Mouse (Mus musculus) neural tube, embryonic 14.5 days (tissue): ENCODE data around the gene Enox1. TPM values are rescaled to one million over a fixed set of nuclear protein-coding genes. Genes with fewer than 3 reads are reported as not detected.

Experiments
- ATAC-seq: fragments of 200-750 bp; cut with Nextera tagmentation; 2 replicates; pipeline ENCODE4 v1.8.0; 2017; ENCODE audit warnings: low read depth, mild to moderate bottlenecking, moderate TSS enrichment, moderate library complexity
- H3K27ac ChIP-seq: fragments of 300-500 bp; sonication (generic); 2 replicates; pipeline ENCODE4 v1.5.1; 2014; ENCODE audit warnings: low read depth, mild to moderate bottlenecking, control low read depth, low read length, moderate library complexity, mixed read lengths
- H3K27me3 ChIP-seq: fragments of 300-500 bp; sonication (generic); 2 replicates; pipeline ENCODE4 v1.6.1; 2014; ENCODE audit warnings: low read length; ENCODE audit not compliant: control insufficient read depth, insufficient read depth
- H3K36me3 ChIP-seq: fragments of 300-500 bp; sonication (generic); 2 replicates; pipeline ENCODE4 v1.6.1; 2014; ENCODE audit warnings: low read length, mixed read lengths; ENCODE audit not compliant: control insufficient read depth, insufficient read depth
- H3K4me1 ChIP-seq: fragments of 300-500 bp; sonication (generic); 2 replicates; pipeline ENCODE4 v1.6.1; 2014; ENCODE audit warnings: low read length; ENCODE audit not compliant: control insufficient read depth, insufficient read depth
- H3K4me2 ChIP-seq: fragments of 300-500 bp; sonication (generic); 2 replicates; pipeline ENCODE4 v1.6.1; 2014; ENCODE audit warnings: mild to moderate bottlenecking, low read depth, low read length, control low read depth
- H3K4me3 ChIP-seq: fragments of 300-500 bp; sonication (generic); 2 replicates; pipeline ENCODE4 v1.5.1; 2014; ENCODE audit warnings: low read depth, low read length, control low read depth, mixed read lengths
- H3K9ac ChIP-seq: fragments of 300-500 bp; sonication (generic); replicated peaks from 2 replicates; pipeline ENCODE4 v1.6.1; 2014; ENCODE audit warnings: low read depth, mild to moderate bottlenecking, control low read depth, low read length, mixed read lengths
- H3K9me3 ChIP-seq: fragments of 300-500 bp; sonication (generic); 2 replicates; pipeline ENCODE4 v1.6.1; 2016; ENCODE audit warnings: low read length; ENCODE audit not compliant: control insufficient read depth
- WGBS: fragments of 180-500 bp; shearing (Covaris S2); extraction: QIAGEN DNeasy Blood & Tissue Kit; methylation state at CpG from one replicate; pipeline ENCODE4 v1.1.7; 2014; 5-methylcytosine and 5-hydroxymethylcytosine counted together
- polyA plus RNA-seq: library from polyadenylated mRNA; unstranded; fragments of >200 nt; fragmentation: Nextera tagmentation; extraction: Ambion mirVana; gene quantifications from 2 replicates; pipeline ENCODE4 v1.2.1, GENCODE M21; 2014

Enox1 gene
- polyA plus RNA-seq, 1 experiment from 2014 or later, result 36.2 TPM

GRCm38 (mm10) chr14:77617250-77617649 lies 460.7 kb downstream of the Enox1 start:
- Histone ChIP-seq H3K27me3 (no peaks in the 10 kb centered on the region), H3K4me2 (no peak overlapping the region), H3K9ac (no peak overlapping the region), H3K27ac (no peak overlapping the region), H3K4me1 (no peaks in the 10 kb centered on the region), H3K4me3 (no peak overlapping the region), H3K9me3 (no peaks in the 10 kb centered on the region), H3K36me3 (no peaks in the 10 kb centered on the region)
- ATAC-seq, result no peak
- WGBS, result 40% methylated on average over 6 of the region's 6 CpGs

GRCm38 (mm10) chr14:77618131-77618805 lies 461.7 kb downstream of the Enox1 start:
- 79% methylated on average over 13 of the region's 13 CpGs for WGBS
- H3K27me3 ChIP-seq, result no peaks in the 10 kb centered on the region
- no peak overlapping the region for H3K27ac ChIP-seq
- no peaks in the 10 kb centered on the region for H3K9me3 ChIP-seq
- no peaks in the 10 kb centered on the region for H3K36me3 ChIP-seq
- no peaks in the 10 kb centered on the region for H3K4me1 ChIP-seq
- ATAC-seq, result no peak
- H3K9ac ChIP-seq, result no peak overlapping the region
- H3K4me2 ChIP-seq, result no peak overlapping the region
- H3K4me3 ChIP-seq, result no peak overlapping the region

- peak; percentile 60; the same call in 1 of the 2 replicates for ATAC-seq
- WGBS, result 73% methylated on average over 4 of the region's 4 CpGs
Measured at GRCm38 (mm10) chr14:77621473-77622264, 465.1 kb downstream of the Enox1 start.

GRCm38 (mm10) chr14:77626557-77627507 lies 470.3 kb downstream of the Enox1 start:
- Histone ChIP-seq H3K27me3 (no peaks in the 10 kb centered on the region), H3K9me3 (no peaks in the 10 kb centered on the region), H3K27ac (peak overlapping the region; percentile 44; the same call in 1 of the 2 replicates), H3K36me3 (no peaks in the 10 kb centered on the region), H3K4me3 (no peak overlapping the region), H3K4me2 (no peak overlapping the region), H3K4me1 (0 out of 2 replicates have a peak, but pooled peaks cover 2% of the 10 kb centered on the region), H3K9ac (no peak overlapping the region)
- peak; percentile 31; the same call in 1 of the 2 replicates for ATAC-seq
- 18% methylated on average over 12 of the region's 12 CpGs for WGBS

More at GRCm38 (mm10) chr14:77621473-77622264, 465.1 kb downstream of the Enox1 start:
- Histone ChIP-seq H3K27me3 (no peaks in the 10 kb centered on the region), H3K27ac (peak overlapping the region; percentile 22; the same call in 1 of the 2 replicates), H3K4me3 (no peak overlapping the region), H3K9ac (no peak overlapping the region), H3K4me2 (no peak overlapping the region), H3K36me3 (no peaks in the 10 kb centered on the region), H3K4me1 (0 out of 2 replicates have a peak, but pooled peaks cover under 1% of the 10 kb centered on the region), H3K9me3 (no peaks in the 10 kb centered on the region)

- 94% methylated on average over 10 of the region's 10 CpGs for WGBS
- no peak overlapping the region for H3K27ac ChIP-seq
- no peaks in the 10 kb centered on the region for H3K9me3 ChIP-seq
- H3K27me3 ChIP-seq, result no peaks in the 10 kb centered on the region
- no peak overlapping the region for H3K4me2 ChIP-seq
- H3K36me3 ChIP-seq, result no peaks in the 10 kb centered on the region
- ATAC-seq, result no peak
- no peaks in the 10 kb centered on the region for H3K4me1 ChIP-seq
- H3K9ac ChIP-seq, result no peak overlapping the region
- no peak overlapping the region for H3K4me3 ChIP-seq
Measured at GRCm38 (mm10) chr14:77632466-77633171, 476.1 kb downstream of the Enox1 start.

GRCm38 (mm10) chr14:77633172-77633542 lies 476.6 kb downstream of the Enox1 start:
- H3K4me2 ChIP-seq, result no peak overlapping the region
- H3K9ac ChIP-seq, result no peak overlapping the region
- 79% methylated on average over 2 of the region's 2 CpGs for WGBS
- no peak for ATAC-seq
- H3K36me3 ChIP-seq, result no peaks in the 10 kb centered on the region
- no peak overlapping the region for H3K4me3 ChIP-seq
- no peaks in the 10 kb centered on the region for H3K4me1 ChIP-seq
- H3K9me3 ChIP-seq, result no peaks in the 10 kb centered on the region
- no peaks in the 10 kb centered on the region for H3K27me3 ChIP-seq
- H3K27ac ChIP-seq, result no peak overlapping the region

- Histone ChIP-seq H3K4me1 (no peaks in the 10 kb centered on the region), H3K4me2 (no peak overlapping the region), H3K9ac (no peak overlapping the region), H3K36me3 (no peaks in the 10 kb centered on the region), H3K4me3 (no peak overlapping the region), H3K27ac (peak overlapping the region; percentile 52; the same call in 1 of the 2 replicates), H3K27me3 (no peaks in the 10 kb centered on the region), H3K9me3 (no peaks in the 10 kb centered on the region)
- WGBS, result 23% methylated on average over 6 of the region's 6 CpGs
- ATAC-seq, result peak; percentile 71; the same call in 1 of the 2 replicates
Measured at GRCm38 (mm10) chr14:77636931-77637330, 480.4 kb downstream of the Enox1 start.

- no peak for ATAC-seq
- no peak overlapping the region for H3K9ac ChIP-seq
- H3K27me3 ChIP-seq, result no peaks in the 10 kb centered on the region
- H3K4me1 ChIP-seq, result no peaks in the 10 kb centered on the region
- WGBS, result 73% methylated on average over 3 of the region's 3 CpGs
- no peak overlapping the region for H3K4me2 ChIP-seq
- no peaks in the 10 kb centered on the region for H3K9me3 ChIP-seq
- H3K4me3 ChIP-seq, result no peak overlapping the region
- no peaks in the 10 kb centered on the region for H3K36me3 ChIP-seq
- no peak overlapping the region for H3K27ac ChIP-seq
Measured at GRCm38 (mm10) chr14:77638148-77638547, 481.6 kb downstream of the Enox1 start.
